Mouse (Mus musculus) spleen, adult 2 months (tissue): ENCODE measurements around the gene Dock7.

Experiments
- CTCF ChIP-seq: fragments of 200-500 bp; IDR thresholded peaks from 2 replicates; pipeline ENCODE4 v1.5.1; 2011; ENCODE audit warnings: mild to moderate bottlenecking, inconsistent platforms; ENCODE audit not compliant: insufficient read depth, insufficient read length, insufficient replicate concordance; ENCODE audit errors: extremely low read depth
- POLR2A ChIP-seq: fragments of 200-500 bp; IDR thresholded peaks from 2 replicates; pipeline ENCODE4 v1.6.1; 2011; ENCODE audit warnings: low read depth, low read length, inconsistent platforms

DNA sequence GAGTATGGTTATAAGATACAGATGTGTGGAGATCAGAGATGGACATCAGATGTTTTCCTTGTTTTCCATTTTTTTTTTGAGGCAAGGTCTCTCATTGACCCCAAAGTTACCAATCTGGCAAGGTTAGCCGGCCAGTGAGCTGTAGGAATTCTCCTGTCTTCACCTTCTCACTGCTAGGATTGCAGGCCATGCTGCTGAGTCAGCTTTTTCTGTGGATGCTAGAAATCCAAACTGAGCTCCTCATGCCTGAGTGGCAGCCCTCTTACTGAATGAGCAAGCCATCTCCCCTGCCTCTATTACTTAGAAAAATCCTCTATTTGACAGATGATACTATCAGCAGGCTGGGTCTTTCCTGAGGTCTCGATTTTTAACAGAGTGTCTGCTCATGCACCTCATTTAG lies 142.0 kb downstream of the Dock7 start:
- TF ChIP-seq POLR2A (no peak), CTCF (no peak)
